Mouse (Mus musculus) NIH3T3 (cell line): ENCODE results near the gene 2210017I01Rik.

Experiments
- DNase-seq: peaks from one replicate; pipeline ENCODE4 v3.0.0-alpha.2; 2012; ENCODE audit warnings: low read depth

2210017I01Rik gene

GRCm38 (mm10) chr3:92565418-92565817 is 41.9 kb downstream of the 2210017I01Rik start:
- no peak for DNase-seq
